Mouse (Mus musculus): ENCODE data around the gene Rbm28. TPM values are rescaled to one million over a fixed set of nuclear protein-coding genes. Genes with fewer than 3 reads are reported as not detected.

The Rbm28 gene
- total and polyA plus RNA-seq, 3 experiments: 37.6 to 103 (median 56.2) TPM

- Histone ChIP-seq H3K9ac (ENCODE audit: insufficient read depth, low read depth) (no peak overlapping the region), H3K79me2 (replicated peaks; ENCODE audit: control insufficient read depth, extremely low read depth, insufficient read depth, poor library complexity, severe bottlenecking) (0 out of 2 replicates have a peak, but pooled peaks cover 2% of the 10 kb centered on the region), H3K27me3 (replicated peaks) (peaks cover 10% of the 10 kb centered on the region), H3K4me2 (ENCODE audit: insufficient read depth, low read depth, poor library complexity, severe bottlenecking) (no peak overlapping the region), H3K36me3 (replicated peaks in 1 of 2; ENCODE audit: control insufficient read depth in 1 of 2, insufficient read depth in 1 of 2, low read length in 1 of 2) (peaks cover 31 to 46% of the 10 kb centered on the region in 2 experiments), H3K4me1 (ENCODE audit: control insufficient read depth in 1 of 2, insufficient read depth in 2 of 2) (peaks cover 6 to 42% of the 10 kb centered on the region in 2 experiments), H3K9me3 (replicated peaks; ENCODE audit: low read length) (no peaks in the 10 kb centered on the region), H3K4me3 (replicated peaks in 1 of 3; ENCODE audit: low read depth in 2 of 3, low read length in 2 of 3, poor library complexity in 1 of 3) (no peak overlapping the region), H3K27ac (ENCODE audit: insufficient read depth, low read depth) (no peak overlapping the region)
- DNase-seq (ENCODE audit: extremely low read depth): no peak
- in situ Hi-C loops (cut with MboI; ENCODE audit: low pct_ligation_motif_present, low pct_unique_long_range_greater_than_20kb, low sequenced_read_pairs) (loop anchor here (5.0 to 10.0 kb wide), 2 partner anchors 34 to 67 kb away; partner anchors contain the start of genes Fam71f2 and Hilpda), dilution Hi-C loops (cut with MboI; ENCODE audit: extremely low pct_ligation_motif_present, extremely low pct_unique_long_range_greater_than_20kb, low sequenced_read_pairs) (no loop called here)
- peak; percentile 45; the same call in 1 of the 2 replicates for TF ChIP-seq BHLHE40 (IDR thresholded peaks at IDR 0.05; ENCODE audit: low read depth, low read length)
- no peak for TF ChIP-seq UBTF (IDR thresholded peaks at IDR 0.05; ENCODE audit: low read depth, low read length)
- TF ChIP-seq RCOR1 (conservative IDR thresholded peaks at IDR 0.05; ENCODE audit: low read depth, low read length): no peak
- no peak for TF ChIP-seq ZC3H11A (IDR thresholded peaks at IDR 0.05; ENCODE audit: low read depth, low read length)
- TF ChIP-seq KAT2A (IDR thresholded peaks at IDR 0.05; ENCODE audit: insufficient replicate concordance, low read length): no peak
- TF ChIP-seq PAX5 (IDR thresholded peaks at IDR 0.05; ENCODE audit: low read length): no peak
Measured at GRCm38 (mm10) chr6:29208178-29208577, 43.4 kb upstream of the Rbm28 start.

- Histone ChIP-seq H3K4me3 (replicated peaks in 1 of 3; ENCODE audit: low read depth in 2 of 3, low read length in 2 of 3, poor library complexity in 1 of 3) (no peak overlapping the region), H3K27me3 (replicated peaks) (no peaks in the 10 kb centered on the region), H3K4me1 (ENCODE audit: control insufficient read depth in 1 of 2, insufficient read depth in 2 of 2) (peaks cover 6 to 36% of the 10 kb centered on the region in 2 experiments), H3K79me2 (replicated peaks; ENCODE audit: control insufficient read depth, extremely low read depth, insufficient read depth, poor library complexity, severe bottlenecking) (0 out of 2 replicates have a peak, but pooled peaks cover 2% of the 10 kb centered on the region), H3K9ac (ENCODE audit: insufficient read depth, low read depth) (no peak overlapping the region), H3K9me3 (replicated peaks; ENCODE audit: low read length) (no peaks in the 10 kb centered on the region), H3K27ac (ENCODE audit: insufficient read depth, low read depth) (no peak overlapping the region), H3K36me3 (replicated peaks in 1 of 2; ENCODE audit: control insufficient read depth in 1 of 2, insufficient read depth in 1 of 2, low read length in 1 of 2) (peaks cover 37 to 57% of the 10 kb centered on the region in 2 experiments), H3K4me2 (ENCODE audit: insufficient read depth, low read depth, poor library complexity, severe bottlenecking) (no peak overlapping the region)
- TF ChIP-seq MAFK (IDR thresholded peaks at IDR 0.05; ENCODE audit: insufficient replicate concordance, low read length) (no peak), IRF4 (IDR thresholded peaks at IDR 0.05; ENCODE audit: low read depth, low read length) (no peak), GABPA (IDR thresholded peaks at IDR 0.05; ENCODE audit: insufficient replicate concordance, low read depth, low read length) (no peak), ETS1 (conservative IDR thresholded peaks at IDR 0.05; ENCODE audit: low read depth, low read length) (no peak)
- no peak for DNase-seq (ENCODE audit: extremely low read depth)
- dilution Hi-C loops (cut with MboI; ENCODE audit: extremely low pct_ligation_motif_present, extremely low pct_unique_long_range_greater_than_20kb, low sequenced_read_pairs) (no loop called here), in situ Hi-C loops (cut with MboI; ENCODE audit: low pct_ligation_motif_present, low pct_unique_long_range_greater_than_20kb, low sequenced_read_pairs) (loop anchor here (5.0 to 10.0 kb wide), 2 partner anchors 35 to 68 kb away; partner anchors contain the start of genes Fam71f2 and Hilpda)
Measured at GRCm38 (mm10) chr6:29207017-29207416, 42.2 kb upstream of the Rbm28 start.

- no peaks in the 10 kb centered on the region for H3K27me3 ChIP-seq (replicated peaks)
- no peak overlapping the region for H3K27ac ChIP-seq (ENCODE audit: insufficient read depth, low read depth)
- no peak overlapping the region for H3K9ac ChIP-seq (ENCODE audit: insufficient read depth, low read depth)
- no peaks in the 10 kb centered on the region for H3K9me3 ChIP-seq (replicated peaks; ENCODE audit: low read length)
- no peak for TF ChIP-seq E2F4 (IDR thresholded peaks at IDR 0.05; ENCODE audit: insufficient replicate concordance, low read depth, low read length)
- TF ChIP-seq ETS1 (conservative IDR thresholded peaks at IDR 0.05; ENCODE audit: low read depth, low read length): no peak
- TF ChIP-seq CHD2 (IDR thresholded peaks at IDR 0.05; ENCODE audit: low read length): no peak
- TF ChIP-seq MAFK (IDR thresholded peaks at IDR 0.05; ENCODE audit: insufficient replicate concordance, low read length): no peak
- no peak for TF ChIP-seq TBP (conservative IDR thresholded peaks at IDR 0.05; ENCODE audit: low read depth, low read length)
- TF ChIP-seq MXI1 (IDR thresholded peaks at IDR 0.05; ENCODE audit: low read depth, low read length): no peak
- no peak for TF ChIP-seq CHD1 (IDR thresholded peaks at IDR 0.05; ENCODE audit: low read depth, low read length)
- no peak for TF ChIP-seq NRF1 (IDR thresholded peaks at IDR 0.05; ENCODE audit: low read depth, low read length)
- no peak for TF ChIP-seq BHLHE40 (IDR thresholded peaks at IDR 0.05; ENCODE audit: low read depth, low read length)
- H3K4me2 ChIP-seq (ENCODE audit: insufficient read depth, low read depth, poor library complexity, severe bottlenecking): no peak overlapping the region
- H3K79me2 ChIP-seq (replicated peaks; ENCODE audit: control insufficient read depth, extremely low read depth, insufficient read depth, poor library complexity, severe bottlenecking): 0 out of 2 replicates have a peak, but pooled peaks cover 2% of the 10 kb centered on the region
- dilution Hi-C loops (cut with MboI; ENCODE audit: extremely low pct_ligation_motif_present, extremely low pct_unique_long_range_greater_than_20kb, low sequenced_read_pairs): no loop called here
- H3K4me3 ChIP-seq (replicated peaks in 1 of 3; ENCODE audit: low read depth in 2 of 3, low read length in 2 of 3, poor library complexity in 1 of 3): no peak overlapping the region
- in situ Hi-C loops (cut with MboI; ENCODE audit: low pct_ligation_motif_present, low pct_unique_long_range_greater_than_20kb, low sequenced_read_pairs): loop anchor here (5.0 to 10.0 kb wide), 2 partner anchors 36 to 69 kb away; partner anchors contain the start of genes Fam71f2 and Hilpda
- H3K4me1 ChIP-seq (ENCODE audit: control insufficient read depth in 1 of 2, insufficient read depth in 2 of 2): peaks cover 4 to 29% of the 10 kb centered on the region in 2 experiments
- no peak for DNase-seq (ENCODE audit: extremely low read depth)
- peaks cover 44 to 66% of the 10 kb centered on the region in 2 experiments for H3K36me3 ChIP-seq (replicated peaks in 1 of 2; ENCODE audit: control insufficient read depth in 1 of 2, insufficient read depth in 1 of 2, low read length in 1 of 2)
Measured at GRCm38 (mm10) chr6:29206006-29206405, 41.2 kb upstream of the Rbm28 start.
